Mouse (Mus musculus): Measurements from ENCODE around the gene Dicer1.

GRCm38 (mm10) chr12:104665521-104665920, 86.2 kb downstream of the Dicer1 start:
- TF ChIP-seq CTCF (IDR thresholded peaks at IDR 0.05; ENCODE audit: extremely low read depth, insufficient read depth, insufficient read length, insufficient replicate concordance) (no peak), POLR2A (IDR thresholded peaks at IDR 0.05; ENCODE audit: low read depth, low read length) (no peak)
